Mouse (Mus musculus): ENCODE data around the gene Ifnb1.
"Not testable (repeated sequence)": the region's sequence is repeated elsewhere in the genome, so short reads cannot be mapped to it uniquely, and the experiment has no call there.

The Ifnb1 gene

GRCm38 (mm10) chr4:88522674-88523073, at the start of gene Ifnb1:
Ifnb1 (minus strand) TSS chr4:88522774.
- DNase-seq, result no peak

DNA sequence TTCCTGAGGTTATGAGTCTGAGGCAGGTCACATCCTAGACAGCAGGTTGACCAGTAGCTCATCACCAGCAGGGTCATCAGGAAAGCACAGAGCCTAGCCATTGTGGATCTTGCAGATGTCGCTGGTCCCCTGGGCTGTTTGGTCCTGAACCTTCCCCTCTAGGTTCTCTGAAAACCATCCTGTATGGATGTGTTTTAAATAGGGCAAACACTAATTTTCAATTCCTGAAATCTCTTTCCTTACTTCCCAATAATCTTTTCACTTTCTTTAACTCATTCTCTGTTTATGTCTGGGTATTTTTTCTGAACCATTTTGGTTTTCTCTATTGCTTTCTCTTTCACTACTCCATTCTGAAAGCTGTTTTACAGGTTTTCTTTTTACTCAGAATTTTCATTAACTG, 49.1 kb upstream of the Ifnb1 start, which contains the start of gene Ifna14:
Ifna14 (minus strand) TSS at position 101 of the 400 bp plus-strand sequence.
- DNase-seq, result no peak

DNA sequence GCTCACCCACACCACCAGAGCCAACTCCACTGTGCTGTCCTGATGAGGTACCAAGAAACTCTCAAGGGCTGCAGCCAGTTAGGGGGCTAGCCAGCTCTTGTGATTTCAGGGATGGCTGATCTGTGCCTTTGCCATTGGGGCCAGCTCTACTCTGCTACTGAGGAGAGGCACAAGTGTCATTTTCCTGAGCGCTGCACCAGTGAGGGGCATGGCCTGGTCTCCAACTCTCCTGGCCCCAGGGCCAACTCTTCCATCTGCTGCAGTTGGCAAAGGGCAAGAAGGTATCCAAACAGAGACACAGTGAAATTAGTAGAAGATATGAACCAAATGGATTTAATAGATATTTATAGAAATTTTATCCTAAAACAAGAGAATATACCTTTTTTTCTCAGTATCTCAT, 39.2 kb upstream of the Ifnb1 start:
- no peak for DNase-seq

- not testable (repeated sequence) for DNase-seq
These were observed 35.6 kb upstream of the Ifnb1 start, which contains the start of gene Ifna15 for GRCm38 (mm10) chr4:88558145-88558544. Ifna15 (minus strand) TSS chr4:88558245.

GRCm38 (mm10) chr4:88550161-88550945, 27.8 kb upstream of the Ifnb1 start:
- DNase-seq, result peak; percentile 86 to 89

GRCm38 (mm10) chr4:88547986-88548385, 25.4 kb upstream of the Ifnb1 start:
- no peak for DNase-seq

DNA sequence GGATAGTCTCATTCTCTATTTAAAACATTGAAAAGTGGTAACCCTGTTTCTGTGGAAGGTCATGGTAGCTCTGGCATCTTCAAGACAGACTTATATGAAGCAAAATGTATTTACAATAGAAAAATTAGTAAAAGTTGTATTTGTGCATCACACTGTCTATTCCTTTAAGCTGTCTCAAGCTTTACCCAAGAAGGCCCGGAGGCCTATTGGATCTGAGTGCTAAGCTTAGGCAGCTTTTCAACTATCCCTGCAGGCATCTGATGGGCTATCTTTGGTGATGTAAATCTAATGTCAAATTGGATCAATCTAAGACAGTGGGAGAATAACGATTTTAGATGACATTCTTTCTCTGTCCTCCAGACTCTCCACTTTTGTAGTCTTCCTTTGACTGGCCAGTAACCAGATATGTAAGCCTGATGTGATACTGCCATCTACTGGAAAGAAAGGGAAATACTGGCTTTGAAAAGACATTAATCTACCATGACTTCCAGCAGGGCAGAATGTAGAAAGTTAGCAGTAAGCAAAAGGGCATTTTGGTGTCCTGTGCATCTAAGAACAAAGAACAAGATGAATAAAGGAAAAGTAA, 21.2 kb upstream of the Ifnb1 start:
- DNase-seq, result no peak

GRCm38 (mm10) chr4:88537328-88537727, 14.8 kb upstream of the Ifnb1 start:
- no peak for DNase-seq

DNA sequence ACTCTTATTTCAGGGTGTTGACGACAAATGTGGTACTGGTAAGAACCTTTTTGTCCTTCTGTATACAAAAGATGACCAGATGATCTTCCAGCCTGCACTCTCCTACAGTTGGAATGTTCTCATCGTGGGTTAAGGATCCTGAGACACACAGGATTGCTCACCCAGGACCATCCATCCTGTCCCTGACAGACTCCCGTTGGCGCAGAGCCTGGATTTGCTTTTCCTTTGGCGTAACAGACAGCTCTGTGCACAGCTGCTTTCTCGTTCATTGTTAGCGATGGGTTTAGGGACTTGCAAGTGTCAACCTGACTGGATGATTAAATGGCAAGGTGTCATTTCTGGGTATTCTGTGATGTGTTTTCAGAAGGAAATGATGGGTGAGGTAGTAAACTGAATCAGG, 14.1 kb upstream of the Ifnb1 start:
- DNase-seq, result peak; percentile 29 to 49

DNA sequence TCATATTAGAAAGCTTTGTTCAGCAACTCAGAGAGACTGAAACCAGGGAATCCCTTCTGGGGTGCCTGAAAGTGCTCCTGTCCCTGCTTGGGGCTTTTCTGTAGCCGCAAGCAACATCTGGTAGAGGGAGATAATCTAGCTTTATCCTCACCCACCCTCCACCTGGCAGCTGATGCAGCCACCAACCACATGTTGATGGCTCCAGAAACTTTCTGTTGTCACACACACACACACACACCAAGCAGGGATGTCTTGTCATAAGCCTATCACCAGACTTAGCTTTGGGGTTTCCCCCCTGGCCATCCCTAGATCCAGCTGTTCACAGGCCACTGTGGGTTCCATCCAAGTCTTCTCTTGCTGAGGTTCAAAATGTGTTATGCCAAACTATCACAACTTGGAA, 13.2 kb upstream of the Ifnb1 start:
- DNase-seq, result no peak

GRCm38 (mm10) chr4:88534903-88535302, 12.3 kb upstream of the Ifnb1 start:
- no peak for DNase-seq

GRCm38 (mm10) chr4:88533499-88533898, 10.9 kb upstream of the Ifnb1 start:
- peak in 1 of 2 experiments; percentile 9 for DNase-seq

DNA sequence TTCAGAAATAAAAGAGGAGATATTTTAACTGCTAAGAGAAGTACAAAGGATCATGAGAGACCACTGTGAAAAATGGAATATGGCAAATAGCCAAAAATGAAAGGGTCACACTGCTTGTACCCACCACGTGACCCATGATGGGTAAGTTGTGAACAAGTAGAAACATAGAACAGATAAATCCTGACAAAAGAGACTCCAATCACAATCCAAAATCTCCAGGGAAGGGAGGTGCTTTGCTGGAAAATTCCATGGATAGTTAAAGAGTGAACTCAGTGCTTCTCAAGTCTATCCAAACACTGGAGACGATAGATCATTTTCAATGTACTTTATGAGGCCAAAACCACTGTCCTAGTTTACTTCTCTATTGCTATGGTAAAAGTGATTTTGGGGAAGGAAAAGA, 8.3 kb upstream of the Ifnb1 start:
- DNase-seq, result no peak

- no peak for DNase-seq
These were observed 7.7 kb upstream of the Ifnb1 start for GRCm38 (mm10) chr4:88530271-88530670.

- no peak for DNase-seq
These were observed 3.9 kb upstream of the Ifnb1 start for GRCm38 (mm10) chr4:88526379-88527049.

- DNase-seq, result no peak
These were observed 2.8 kb upstream of the Ifnb1 start for GRCm38 (mm10) chr4:88525393-88525792.

DNA sequence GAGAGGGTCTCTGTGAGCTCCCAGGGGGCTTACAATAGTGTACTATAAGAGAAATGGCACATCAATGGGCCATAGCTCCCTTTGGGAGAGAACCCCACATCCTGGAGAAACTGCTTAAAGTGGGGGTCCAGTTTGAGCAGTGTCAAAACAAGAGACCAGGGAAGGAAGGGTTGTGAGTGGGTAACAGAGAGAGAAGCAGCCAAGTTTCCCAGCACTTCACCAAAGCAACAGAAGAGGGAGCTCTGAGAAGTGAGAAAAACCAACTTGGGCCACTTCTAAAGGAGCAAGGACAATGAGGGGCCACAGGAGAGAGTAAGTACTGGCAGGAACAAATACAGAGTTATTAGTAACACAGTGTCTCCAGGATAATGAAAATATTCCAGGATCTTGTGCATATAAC, 667 bp upstream of the Ifnb1 start:
- peak; percentile 20 to 22 for DNase-seq

- no peak for DNase-seq
These were observed 4.6 kb downstream of the Ifnb1 start for GRCm38 (mm10) chr4:88517957-88518356.

DNA sequence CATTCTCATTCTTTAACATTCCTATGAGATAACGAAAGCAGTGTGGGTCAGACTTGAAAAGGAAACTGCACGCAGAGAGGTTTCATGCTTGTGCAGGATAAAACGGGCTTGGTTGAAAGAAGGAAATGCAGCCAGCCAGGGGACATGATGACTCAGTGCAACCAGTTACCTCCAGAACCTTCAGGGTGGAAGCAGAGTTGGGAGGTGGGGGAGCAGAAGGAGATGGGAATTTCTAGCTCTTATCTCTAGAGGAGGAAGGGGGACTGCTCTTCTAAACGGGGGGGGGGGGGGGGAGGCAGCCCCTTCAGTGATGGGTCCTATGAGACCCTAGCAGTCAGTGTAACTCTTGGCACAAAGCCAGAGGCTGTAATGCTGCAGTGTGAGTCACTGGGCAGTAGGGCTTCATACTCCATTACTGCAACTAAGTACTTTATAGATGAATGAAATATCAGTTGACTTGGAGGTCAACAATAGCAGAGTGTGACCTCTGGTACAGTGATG, 6.8 kb downstream of the Ifnb1 start:
- peak; percentile 22 to 52 for DNase-seq

DNA sequence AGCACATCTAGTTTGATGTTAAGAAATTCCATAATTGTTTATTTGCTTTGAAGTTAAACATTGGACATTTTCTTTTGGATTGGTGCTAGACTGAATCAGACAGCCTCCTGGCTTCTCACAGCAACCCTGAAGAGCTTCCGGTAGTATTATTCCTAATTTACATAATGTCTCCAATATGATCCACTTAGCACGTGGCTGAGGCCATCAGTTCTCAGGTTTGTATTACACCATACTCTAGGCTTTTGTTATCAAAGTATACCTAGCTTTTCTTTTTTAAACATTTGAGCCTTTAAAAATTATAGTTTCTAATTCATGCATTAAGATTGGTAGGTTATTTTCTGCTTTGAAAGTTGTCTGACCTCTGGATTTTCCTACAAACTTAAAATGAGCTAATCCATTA, 7.3 kb downstream of the Ifnb1 start:
- DNase-seq, result no peak

GRCm38 (mm10) chr4:88514403-88514802, 8.2 kb downstream of the Ifnb1 start:
- peak; percentile 70 to 74 for DNase-seq

DNA sequence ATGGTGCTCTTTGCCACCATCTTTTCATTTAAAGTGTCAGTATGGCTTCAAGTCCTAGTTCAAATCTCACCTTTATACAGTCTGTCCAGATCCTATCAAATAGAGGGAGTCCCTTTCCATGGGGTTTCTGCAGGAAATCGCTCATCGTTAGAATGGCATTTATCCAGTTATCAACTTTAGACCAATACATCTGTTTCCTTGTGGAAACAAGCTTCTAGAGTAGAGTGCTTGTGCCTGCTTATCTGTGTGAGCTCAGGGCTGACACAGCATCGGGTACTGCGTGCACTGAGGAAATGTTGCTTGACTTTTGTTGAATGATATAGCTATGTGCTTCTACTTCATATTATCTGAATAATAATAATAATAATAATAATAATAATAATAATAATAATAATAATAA, 8.8 kb downstream of the Ifnb1 start:
- no peak for DNase-seq

- no peak for DNase-seq
These were observed 18.8 kb downstream of the Ifnb1 start for GRCm38 (mm10) chr4:88503753-88504152.

DNA sequence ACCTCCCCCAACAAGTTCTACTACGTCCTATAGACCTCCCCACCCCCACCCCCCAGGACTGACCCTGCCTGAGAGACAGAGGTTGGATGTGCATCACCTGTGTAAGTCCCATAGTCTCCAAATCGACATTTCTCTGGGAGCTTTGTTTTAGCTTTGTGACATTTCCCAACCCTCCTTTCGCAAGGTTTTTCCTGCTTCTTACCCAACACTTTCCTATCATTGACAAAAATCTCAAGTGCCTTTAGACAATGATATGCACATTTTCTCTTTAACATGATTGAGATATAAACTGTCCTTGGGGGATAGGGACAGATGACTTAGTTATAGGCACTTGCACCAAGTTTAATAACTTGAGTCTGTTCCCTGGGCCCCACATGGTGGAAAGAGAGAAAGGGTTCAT, 21.3 kb downstream of the Ifnb1 start:
- no peak for DNase-seq

Data from kidney, postnatal 4 days (tissue).